Mouse (Mus musculus) heart, postnatal 0 days (tissue): ENCODE measurements around the gene Cbx2.

Experiments used
- CTCF ChIP-seq: IDR thresholded peaks from 2 replicates; pipeline ENCODE4 v1.5.1; 2016; ENCODE audit warnings: antibody characterized with exemption, control low read depth, low read depth
- EP300 ChIP-seq: IDR thresholded peaks from 2 replicates; pipeline ENCODE4 v1.6.1; 2016; ENCODE audit warnings: antibody characterized with exemption, low read depth

DNA sequence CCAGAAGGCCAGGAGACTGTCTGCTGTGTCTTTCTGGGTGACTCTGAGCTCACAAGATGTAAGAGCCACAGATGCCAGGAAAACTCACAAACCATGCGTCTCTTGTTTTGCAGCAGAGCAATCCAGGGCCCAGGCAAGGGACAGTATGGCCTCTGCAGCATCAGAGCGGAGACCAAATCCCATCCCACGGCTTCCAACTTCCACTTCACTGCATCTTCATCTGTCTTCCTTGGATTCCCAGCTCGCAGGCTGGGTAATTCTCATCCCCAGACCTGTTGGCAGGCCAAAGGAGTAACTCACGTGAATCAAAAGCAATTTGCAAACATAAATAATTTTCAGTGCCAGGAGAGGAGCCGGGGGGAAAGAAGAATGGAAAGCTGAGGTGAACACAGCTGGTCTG is 50.2 kb downstream of the Cbx2 start:
- TF ChIP-seq EP300 (no peak), CTCF (no peak)
